In the genomic region with DNA sequence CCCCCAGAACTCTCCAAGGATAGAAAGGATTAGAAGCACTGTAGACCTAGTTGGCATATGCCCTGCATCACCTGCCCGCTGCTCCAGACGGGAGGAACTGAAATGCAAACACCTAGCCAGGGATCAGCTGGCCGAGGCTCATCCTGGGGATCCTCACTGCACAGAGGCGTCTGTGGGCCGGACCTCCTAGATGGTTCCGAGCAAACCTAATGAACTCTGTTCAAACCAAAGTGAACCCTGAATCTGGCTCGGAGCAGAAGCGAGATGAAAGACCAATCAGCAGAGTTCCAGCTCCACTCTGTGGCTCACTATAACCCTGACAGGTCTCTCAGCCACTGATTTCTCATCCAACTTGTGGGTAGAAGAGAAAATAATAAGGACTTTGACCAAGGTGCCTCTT, we compare ENCODE assay signal across 23 mouse cellular contexts. TPM values are rescaled to one million over a fixed set of nuclear protein-coding genes. Genes with fewer than 3 reads are reported as not detected.
A peak's percentile ranks its signal among the peaks of the same experiment; 100 is the strongest.
DNase-seq lines count a peak whose midpoint lies in the region; ATAC-seq lines count a peak whose summit lies in the region.
"Had no signal": no experiment of that assay in that cellular context is flagged by ENCODE, and none has a peak within 500 bp of the region (broad histone marks: within the 10 kb centered on the region; RNA-seq: fewer than 3 reads in every experiment).

No protein-coding gene starts in this region.

- WGBS in heart, embryonic 12.5 days, result 79% methylated on average over 8 of the region's 8 CpGs
- WGBS in heart, embryonic 11.5 days (ENCODE audit: insufficient replicate concordance), result 88% methylated on average over 8 of the region's 8 CpGs
- WGBS in neural tube, embryonic 11.5 days, result 85% methylated on average over 8 of the region's 8 CpGs

- ATAC-seq in heart, embryonic 12.5 days (ENCODE audit: insufficient number of reproducible peaks, low FRiP score), result no peak
- no peak for ATAC-seq in heart, embryonic 11.5 days (replicated peaks; ENCODE audit: insufficient number of reproducible peaks, low FRiP score, low TSS enrichment)
- ATAC-seq in neural tube, embryonic 11.5 days (ENCODE audit: insufficient read depth, low FRiP score, low TSS enrichment), result no peak
- ATAC-seq: forebrain, embryonic 15.5 days; liver, embryonic 12.5 days had no signal

- no peak overlapping the region for H3K4me3 ChIP-seq in heart, embryonic 12.5 days
- H3K4me3 ChIP-seq in heart, embryonic 11.5 days (ENCODE audit: low read depth, low read length), result no peak overlapping the region
- H3K4me3 ChIP-seq in neural tube, embryonic 11.5 days (ENCODE audit: low read depth, low read length), result no peak overlapping the region
- H3K4me3 ChIP-seq: forebrain, embryonic 15.5 days; limb, embryonic 12.5 days; liver, embryonic 12.5 days had no signal

- peaks cover 100% of the 10 kb centered on the region for H3K4me1 ChIP-seq in heart, embryonic 12.5 days (replicated peaks)
- H3K4me1 ChIP-seq in heart, embryonic 11.5 days (ENCODE audit: control insufficient read depth, insufficient read depth, low read length), result peaks cover 87% of the 10 kb centered on the region
- peaks cover 91% of the 10 kb centered on the region for H3K4me1 ChIP-seq in neural tube, embryonic 11.5 days (ENCODE audit: control insufficient read depth, insufficient read depth, low read length)

- DNase-seq in kidney, adult 18-20 months, result peak; percentile 60
- no peak for DNase-seq in kidney, postnatal 4 days
- DNase-seq in neural tube, embryonic 11.5 days (ENCODE audit: low spot score), result no peak
- no peak for DNase-seq in neural tube, embryonic 10.5 days (ENCODE audit: extremely low spot score, low spot score)
- no peak for DNase-seq in layer of hippocampus, adult 18-20 months (ENCODE audit: low spot score in 2 of 2)
- DNase-seq: adrenal gland, postnatal 14 days; cerebellum, adult 8-10 months; cerebellum, postnatal 36 days; embryo, embryonic 11 days; heart, postnatal 36 days; layer of hippocampus, postnatal 36 days; lung, adult 2 months; lung, postnatal 14 days; midbrain, embryonic 14.5 days; right cerebral cortex, adult 18-20 months; thymus, adult 2 months; thymus, postnatal 4 days had no signal

- H3K27ac ChIP-seq in heart, embryonic 12.5 days (ENCODE audit: poor library complexity, severe bottlenecking), result 0 out of 2 replicates have a peak overlapping the region, but pooled peaks have one; percentile 50
- H3K27ac ChIP-seq in heart, embryonic 11.5 days (ENCODE audit: low read depth, low read length), result no peak overlapping the region
- 0 out of 2 replicates have a peak overlapping the region, but pooled peaks have one; percentile 94 for H3K27ac ChIP-seq in neural tube, embryonic 11.5 days (ENCODE audit: low read depth, low read length)
- H3K27ac ChIP-seq: forebrain, embryonic 15.5 days; hindbrain, embryonic 14.5 days; limb, embryonic 12.5 days; liver, embryonic 12.5 days had no signal

- no peak overlapping the region for H3K9ac ChIP-seq in heart, embryonic 12.5 days
- no peak overlapping the region for H3K9ac ChIP-seq in heart, embryonic 11.5 days (ENCODE audit: low read depth, low read length)
- H3K9ac ChIP-seq in neural tube, embryonic 11.5 days (ENCODE audit: low read length), result no peak overlapping the region
- H3K9ac ChIP-seq: forebrain, embryonic 15.5 days; hindbrain, embryonic 14.5 days; limb, embryonic 12.5 days; liver, embryonic 12.5 days had no signal

- no peaks in the 10 kb centered on the region for H3K9me3 ChIP-seq in heart, embryonic 12.5 days (replicated peaks)
- H3K9me3 ChIP-seq in heart, embryonic 11.5 days (replicated peaks; ENCODE audit: control insufficient read depth, low read length), result no peaks in the 10 kb centered on the region
- H3K9me3 ChIP-seq in neural tube, embryonic 11.5 days (ENCODE audit: control insufficient read depth, low read length), result no peaks in the 10 kb centered on the region
- H3K9me3 ChIP-seq: forebrain, embryonic 15.5 days; limb, embryonic 12.5 days; liver, embryonic 12.5 days had no signal

- H3K4me2 ChIP-seq in heart, embryonic 12.5 days, result no peak overlapping the region
- H3K4me2 ChIP-seq in heart, embryonic 11.5 days, result no peak overlapping the region
- no peak overlapping the region for H3K4me2 ChIP-seq in neural tube, embryonic 11.5 days (ENCODE audit: low read depth)
- H3K4me2 ChIP-seq: forebrain, embryonic 15.5 days; hindbrain, embryonic 14.5 days; limb, embryonic 12.5 days; liver, embryonic 12.5 days had no signal

- no peaks in the 10 kb centered on the region for H3K27me3 ChIP-seq in heart, embryonic 12.5 days (replicated peaks)
- no peaks in the 10 kb centered on the region for H3K27me3 ChIP-seq in heart, embryonic 11.5 days (ENCODE audit: control insufficient read depth, insufficient read depth, low read length)
- no peaks in the 10 kb centered on the region for H3K27me3 ChIP-seq in neural tube, embryonic 11.5 days (ENCODE audit: control insufficient read depth, insufficient read depth, low read length)
- H3K27me3 ChIP-seq: forebrain, embryonic 15.5 days; liver, embryonic 12.5 days had no signal

- H3K36me3 ChIP-seq in heart, embryonic 12.5 days, result 0 out of 2 replicates have a peak, but pooled peaks cover 4% of the 10 kb centered on the region
- H3K36me3 ChIP-seq in heart, embryonic 11.5 days (ENCODE audit: control insufficient read depth, insufficient read depth, low read length), result no peaks in the 10 kb centered on the region
- H3K36me3 ChIP-seq in neural tube, embryonic 11.5 days (ENCODE audit: control insufficient read depth, insufficient read depth, low read length), result no peaks in the 10 kb centered on the region; the same call in 1 of the 2 replicates
- H3K36me3 ChIP-seq: forebrain, embryonic 15.5 days; limb, embryonic 12.5 days; liver, embryonic 12.5 days had no signal

RNA-seq across cellular contexts. Expression of gene Spsb4, which starts 34.6 kb away (rescaled TPM):
- polyA plus RNA-seq in heart, embryonic 12.5 days (2016; fragmentation: Nextera tagmentation; extraction: Ambion mirVana), result 66.1 and 67.6 TPM in 2 replicates
- 42.0 and 48.3 TPM in 2 replicates for polyA plus RNA-seq in heart, embryonic 11.5 days (2014; fragmentation: Nextera tagmentation; extraction: Ambion mirVana)
- polyA plus RNA-seq in neural tube, embryonic 11.5 days (2014; fragmentation: Nextera tagmentation; extraction: Ambion mirVana), result 115 and 125 TPM in 2 replicates
- 1 to 10 TPM; 4.8 to 5.0 TPM for total RNA-seq in layer of hippocampus, adult 18-20 months (2021)
